Mouse (Mus musculus): Measurements from ENCODE around the gene Mccc1.

DNA sequence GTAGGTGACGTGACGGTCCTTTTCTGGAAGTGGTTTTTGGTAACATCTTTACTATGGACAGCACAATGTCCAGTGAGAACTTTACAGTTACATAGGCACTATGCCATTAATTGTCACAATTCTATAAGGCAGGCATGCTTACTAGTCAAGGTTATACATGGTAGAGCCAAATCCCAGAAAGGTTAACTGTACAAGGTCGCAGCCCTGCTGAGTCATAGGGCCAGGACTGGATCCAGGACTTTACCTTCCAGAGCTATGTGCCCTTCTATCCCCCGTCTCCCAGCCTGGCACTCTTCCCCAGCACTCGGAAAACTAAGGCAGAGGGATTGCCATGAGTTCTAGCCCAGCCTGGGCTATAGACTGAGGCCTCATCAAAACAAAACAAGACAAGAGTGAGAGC lies 36.6 kb downstream of the Mccc1 start:
- TF ChIP-seq POLR2A (IDR thresholded peaks at IDR 0.05; ENCODE audit: control insufficient read depth, extremely low read depth, insufficient read depth, low read length, poor library complexity) (no peak), CTCF (IDR thresholded peaks at IDR 0.05; ENCODE audit: borderline replicate concordance, control insufficient read depth, extremely low read depth, insufficient read depth, low read length, poor library complexity) (no peak)

Measured in thymus, adult 2 months (tissue).